Comparison of ENCODE assay signal across 29 mouse cellular contexts in the genomic region with DNA sequence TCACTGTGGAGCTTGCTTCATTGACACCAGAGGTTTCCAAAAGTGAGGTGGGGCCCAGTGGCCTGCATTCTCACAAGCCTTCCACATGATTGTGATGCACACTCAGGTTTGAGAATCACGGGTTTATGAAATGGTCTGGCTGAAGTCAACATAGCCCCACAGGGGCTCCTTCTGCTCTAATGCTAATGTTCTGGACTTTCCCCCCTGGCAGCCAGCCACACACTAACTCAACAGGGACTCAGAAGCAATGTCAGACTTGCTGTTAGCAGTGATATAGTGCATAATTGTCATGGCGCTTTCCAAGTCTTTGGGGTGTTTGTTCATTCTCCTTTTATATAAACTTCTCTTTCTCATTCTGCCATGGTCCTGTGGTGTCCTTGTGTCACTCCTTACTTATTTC.
DNase-seq lines count a peak whose midpoint lies in the region; ATAC-seq and TF ChIP-seq lines count a peak whose summit lies in the region.
"Had no signal": no experiment of that assay in that cellular context is flagged by ENCODE, and none has a peak within 500 bp of the region (broad histone marks: within the 10 kb centered on the region; RNA-seq: fewer than 3 reads in every experiment).

No protein-coding gene starts in this region.

- H3K4me2 ChIP-seq in hindbrain, postnatal 0 days (ENCODE audit: low read depth, low read length) = no peak overlapping the region
- no peak overlapping the region for H3K4me2 ChIP-seq in hindbrain, embryonic 16.5 days (ENCODE audit: low read length)
- H3K4me2 ChIP-seq in CH12.LX (ENCODE audit: insufficient read depth, low read depth, poor library complexity, severe bottlenecking) = no peak overlapping the region
- H3K4me2 ChIP-seq: embryonic facial prominence, embryonic 12.5 days; heart, embryonic 15.5 days; limb, embryonic 15.5 days; liver, embryonic 13.5 days; midbrain, embryonic 12.5 days; neural tube, embryonic 13.5 days had no signal

- no peak overlapping the region for H3K4me3 ChIP-seq in hindbrain, postnatal 0 days (ENCODE audit: low read length)
- H3K4me3 ChIP-seq in hindbrain, embryonic 16.5 days (ENCODE audit: low read length) = no peak overlapping the region
- no peak overlapping the region for H3K4me3 ChIP-seq in CH12.LX (replicated peaks in 1 of 3; ENCODE audit: low read depth in 2 of 3, low read length in 2 of 3, poor library complexity in 1 of 3)
- H3K4me3 ChIP-seq: embryonic facial prominence, embryonic 12.5 days; heart, embryonic 10.5 days; heart, embryonic 15.5 days; limb, embryonic 10.5 days; limb, embryonic 15.5 days; liver, embryonic 13.5 days; megakaryocyte, embryonic 14.5 days; midbrain, embryonic 12.5 days; neural tube, embryonic 13.5 days had no signal

- peak; percentile 4 for DNase-seq in hindbrain, postnatal 0 days (ENCODE audit: low spot score)
- no peak for DNase-seq in CH12.LX (ENCODE audit: extremely low read depth)
- peak; percentile 8 for DNase-seq in adipocyte (ENCODE audit: low spot score)
- DNase-seq in kidney, postnatal 14 days = peak; percentile 68
- no peak for DNase-seq in heart, adult 11 months
- no peak for DNase-seq in layer of hippocampus, adult 18-20 months (ENCODE audit: low spot score in 2 of 2)
- DNase-seq: adrenal gland, postnatal 25 days; cerebellum, adult 18-20 months; embryo, embryonic 11 days; gastrocnemius, postnatal 14 days; liver, embryonic 13.5 days; lung, adult 18-20 months; lung, postnatal 4 days; right cerebral cortex, postnatal 14 days; thymus, adult 18-20 months; thymus, postnatal 25 days had no signal

- no peak for TF ChIP-seq POLR2A in CH12.LX (IDR thresholded peaks at IDR 0.05; ENCODE audit: low read depth, low read length)

- no peaks in the 10 kb centered on the region for H3K27me3 ChIP-seq in hindbrain, postnatal 0 days (ENCODE audit: insufficient read depth, low read length)
- no peaks in the 10 kb centered on the region for H3K27me3 ChIP-seq in hindbrain, embryonic 16.5 days (replicated peaks; ENCODE audit: control insufficient read depth, insufficient read depth, low read length)
- H3K27me3 ChIP-seq in CH12.LX (replicated peaks) = no peaks in the 10 kb centered on the region
- H3K27me3 ChIP-seq: embryonic facial prominence, embryonic 12.5 days; heart, embryonic 15.5 days; limb, embryonic 15.5 days; liver, embryonic 13.5 days; midbrain, embryonic 12.5 days; neural tube, embryonic 13.5 days had no signal

- no peaks in the 10 kb centered on the region for H3K9me3 ChIP-seq in hindbrain, postnatal 0 days (ENCODE audit: low read length)
- H3K9me3 ChIP-seq in hindbrain, embryonic 16.5 days (ENCODE audit: control insufficient read depth, low read length) = no peaks in the 10 kb centered on the region
- no peaks in the 10 kb centered on the region for H3K9me3 ChIP-seq in CH12.LX (replicated peaks; ENCODE audit: low read length)
- H3K9me3 ChIP-seq: embryonic facial prominence, embryonic 12.5 days; heart, embryonic 10.5 days; heart, embryonic 15.5 days; limb, embryonic 10.5 days; limb, embryonic 15.5 days; liver, embryonic 13.5 days; megakaryocyte, embryonic 14.5 days; midbrain, embryonic 12.5 days; neural tube, embryonic 13.5 days had no signal

- no peak for TF ChIP-seq CTCF in hindbrain, postnatal 0 days (IDR thresholded peaks at IDR 0.05; ENCODE audit: low read depth)
- TF ChIP-seq CTCF in CH12.LX (conservative IDR thresholded peaks at IDR 0.05 in 1 of 2, IDR thresholded peaks at IDR 0.05 in 1 of 2; ENCODE audit: low read depth in 2 of 2, low read length in 2 of 2) = no peak

- dilution Hi-C loops in CH12.LX (cut with MboI; ENCODE audit: extremely low pct_ligation_motif_present, extremely low pct_unique_long_range_greater_than_20kb, low sequenced_read_pairs) = no loop called here

- no peaks in the 10 kb centered on the region for H3K36me3 ChIP-seq in hindbrain, postnatal 0 days (ENCODE audit: insufficient read depth, low read length)
- H3K36me3 ChIP-seq in hindbrain, embryonic 16.5 days (ENCODE audit: control insufficient read depth, insufficient read depth, low read length) = no peaks in the 10 kb centered on the region
- H3K36me3 ChIP-seq in CH12.LX (replicated peaks in 1 of 2; ENCODE audit: control insufficient read depth in 1 of 2, insufficient read depth in 1 of 2, low read length in 1 of 2) = no peaks in the 10 kb centered on the region
- H3K36me3 ChIP-seq: heart, embryonic 15.5 days; liver, embryonic 13.5 days; midbrain, embryonic 12.5 days; neural tube, embryonic 13.5 days had no signal

- WGBS in hindbrain, postnatal 0 days = 71% methylated on average over 2 of the region's 2 CpGs
- 81% methylated on average over 2 of the region's 2 CpGs for WGBS in hindbrain, embryonic 16.5 days

- H3K79me2 ChIP-seq in CH12.LX (replicated peaks; ENCODE audit: control insufficient read depth, extremely low read depth, insufficient read depth, poor library complexity, severe bottlenecking) = no peaks in the 10 kb centered on the region

- no peak for TF ChIP-seq RAD21 in CH12.LX (IDR thresholded peaks at IDR 0.05; ENCODE audit: low read depth, low read length)

- ATAC-seq in hindbrain, postnatal 0 days = no peak
- ATAC-seq in hindbrain, embryonic 16.5 days = no peak
- ATAC-seq: CD4-positive, CD25-positive, alpha-beta regulatory T cell, adult 4 months; forebrain, embryonic 14.5 days; intestine, embryonic 16.5 days; lung, postnatal 0 days had no signal

- no peaks in the 10 kb centered on the region for H3K4me1 ChIP-seq in hindbrain, postnatal 0 days (ENCODE audit: insufficient read depth, low read length)
- no peaks in the 10 kb centered on the region for H3K4me1 ChIP-seq in hindbrain, embryonic 16.5 days (ENCODE audit: control insufficient read depth, insufficient read depth, low read depth, low read length)
- peaks cover 7 to 13% of the 10 kb centered on the region in 2 experiments; a peak in 3 of 4 replicates for H3K4me1 ChIP-seq in CH12.LX (ENCODE audit: control insufficient read depth in 1 of 2, insufficient read depth in 2 of 2)
- H3K4me1 ChIP-seq: embryonic facial prominence, embryonic 12.5 days; heart, embryonic 10.5 days; heart, embryonic 15.5 days; limb, embryonic 10.5 days; limb, embryonic 15.5 days; liver, embryonic 13.5 days; midbrain, embryonic 12.5 days; neural tube, embryonic 13.5 days had no signal

- in situ Hi-C loops in CH12.LX (cut with MboI; ENCODE audit: low pct_ligation_motif_present, low pct_unique_long_range_greater_than_20kb, low sequenced_read_pairs) = no loop called here

- no peak overlapping the region for H3K9ac ChIP-seq in hindbrain, postnatal 0 days (replicated peaks; ENCODE audit: low read length)
- H3K9ac ChIP-seq in hindbrain, embryonic 16.5 days (ENCODE audit: low read depth, low read length) = no peak overlapping the region
- no peak overlapping the region for H3K9ac ChIP-seq in CH12.LX (ENCODE audit: insufficient read depth, low read depth)
- H3K9ac ChIP-seq: embryonic facial prominence, embryonic 12.5 days; heart, embryonic 15.5 days; limb, embryonic 15.5 days; liver, embryonic 13.5 days; midbrain, embryonic 12.5 days; neural tube, embryonic 13.5 days had no signal

- TF ChIP-seq EP300 in CH12.LX (IDR thresholded peaks at IDR 0.05; ENCODE audit: low read length) = no peak

- H3K27ac ChIP-seq in hindbrain, postnatal 0 days = no peak overlapping the region
- H3K27ac ChIP-seq in hindbrain, embryonic 16.5 days (ENCODE audit: low read depth, low read length) = no peak overlapping the region
- H3K27ac ChIP-seq in CH12.LX (ENCODE audit: insufficient read depth, low read depth) = no peak overlapping the region
- H3K27ac ChIP-seq: embryonic facial prominence, embryonic 12.5 days; heart, embryonic 10.5 days; heart, embryonic 15.5 days; limb, embryonic 10.5 days; limb, embryonic 15.5 days; liver, embryonic 13.5 days; midbrain, embryonic 12.5 days; neural tube, embryonic 13.5 days had no signal

TF ChIP-seq in CH12.LX, 34 proteins besides CTCF, POLR2A, EP300 and RAD21:
- TF ChIP-seq MXI1 (IDR thresholded peaks at IDR 0.05; ENCODE audit: low read depth, low read length) (no peak), BHLHE40 (IDR thresholded peaks at IDR 0.05; ENCODE audit: low read depth, low read length) (0 out of 2 replicates have a peak, but pooled peaks have one; percentile 27), NELFE (IDR thresholded peaks at IDR 0.05; ENCODE audit: low read depth, low read length) (no peak), SIN3A (IDR thresholded peaks at IDR 0.05; ENCODE audit: low read length) (no peak)

Comparison
In these comparisons a context has a peak if more than half of its experiments do, and no peak if none do; other contexts are left out.
1. DNase-seq: peak in hindbrain, postnatal 0 days (single experiment), adipocyte (single experiment) and kidney, postnatal 14 days (single experiment); none in CH12.LX (single experiment), heart, adult 11 months (single experiment) and layer of hippocampus, adult 18-20 months (0 of 2).